Mouse (Mus musculus): ENCODE data around the gene G6pc2.

G6pc2 gene

GRCm38 (mm10) chr2:69239315-69239714 is 28.4 kb downstream of the G6pc2 start:
- DNase-seq (ENCODE audit: low spot score in 2 of 2): no peak

GRCm38 (mm10) chr2:69244924-69245323 is 34.1 kb downstream of the G6pc2 start:
- no peak for DNase-seq (ENCODE audit: low spot score in 2 of 2)

GRCm38 (mm10) chr2:69247081-69247480 is 36.2 kb downstream of the G6pc2 start:
- DNase-seq (ENCODE audit: low spot score in 2 of 2): no peak

GRCm38 (mm10) chr2:69248221-69248755 is 37.4 kb downstream of the G6pc2 start:
- no peak for DNase-seq (ENCODE audit: low spot score in 2 of 2)

- DNase-seq (ENCODE audit: low spot score in 2 of 2): no peak
Observed at GRCm38 (mm10) chr2:69264069-69264618, 53.3 kb downstream of the G6pc2 start.

- no peak for DNase-seq (ENCODE audit: low spot score in 2 of 2)
Observed at GRCm38 (mm10) chr2:69275875-69276274, 65.0 kb downstream of the G6pc2 start.
